Comparison of ENCODE assay signal across 17 mouse cellular contexts in genomic region chr1:40392535-40392934, GRCm38 (mm10). TPM values are rescaled to one million over a fixed set of nuclear protein-coding genes. Genes with fewer than 3 reads are reported as not detected.
"Had no signal": no experiment of that assay in that cellular context is flagged by ENCODE, and none has a peak within 500 bp of the region (broad histone marks: within the 10 kb centered on the region; RNA-seq: fewer than 3 reads in every experiment).

No protein-coding gene starts in this region.

- H3K27ac ChIP-seq: kidney, postnatal 0 days; limb, embryonic 10.5 days; limb, embryonic 13.5 days; liver, embryonic 12.5 days; liver, embryonic 15.5 days; lung, embryonic 15.5 days had no signal

- H3K27me3 ChIP-seq: limb, embryonic 13.5 days; liver, embryonic 12.5 days; lung, embryonic 15.5 days had no signal

- H3K4me2 ChIP-seq: limb, embryonic 13.5 days; liver, embryonic 12.5 days; liver, embryonic 15.5 days; lung, embryonic 15.5 days; midbrain, embryonic 11.5 days had no signal

- H3K4me1 ChIP-seq: limb, embryonic 10.5 days; limb, embryonic 13.5 days; liver, embryonic 12.5 days; liver, embryonic 15.5 days; lung, embryonic 15.5 days had no signal

- H3K9me3 ChIP-seq: limb, embryonic 10.5 days; limb, embryonic 13.5 days; liver, embryonic 12.5 days; liver, embryonic 15.5 days; lung, embryonic 15.5 days had no signal

- ATAC-seq: intestine, postnatal 0 days; liver, embryonic 12.5 days had no signal

- H3K4me3 ChIP-seq: limb, embryonic 10.5 days; limb, embryonic 13.5 days; liver, embryonic 12.5 days; liver, embryonic 15.5 days; lung, embryonic 15.5 days had no signal

- DNase-seq: kidney, adult 2 months; kidney, postnatal 36 days; liver; lung, adult 18-20 months; lung, postnatal 10 days; lung, postnatal 36 days; midbrain, embryonic 14.5 days; thymus, adult 18-20 months had no signal

- H3K36me3 ChIP-seq: limb, embryonic 10.5 days; limb, embryonic 13.5 days; liver, embryonic 12.5 days; liver, embryonic 15.5 days; lung, embryonic 15.5 days had no signal

- H3K9ac ChIP-seq: limb, embryonic 13.5 days; liver, embryonic 12.5 days; liver, embryonic 15.5 days; lung, embryonic 15.5 days had no signal

RNA-seq across cellular contexts. Expression of gene Il1rl1, which starts 36.8 kb away (rescaled TPM):
- polyA plus RNA-seq: neural tube, embryonic 14.5 days had no signal
